Mouse (Mus musculus) C2C12 (cell line): Measurements from ENCODE around the gene Glp1r. TPM values are rescaled to one million over a fixed set of nuclear protein-coding genes. Genes with fewer than 3 reads are reported as not detected.

Source experiments
- H3K27me3 ChIP-seq: one replicate; pipeline ENCODE4 v1.6.1; 2011; ENCODE audit not compliant: control insufficient read depth, insufficient read depth, insufficient read length
- H3K36me3 ChIP-seq: one replicate; pipeline ENCODE4 v1.6.1; 2011; ENCODE audit not compliant: control insufficient read depth, insufficient read depth
- H3K4me3 ChIP-seq: one replicate; pipeline ENCODE4 v1.5.1; 2011; ENCODE audit warnings: mild to moderate bottlenecking, control low read depth; ENCODE audit not compliant: poor library complexity, insufficient read depth, severe bottlenecking
- H3K79me2 ChIP-seq: one replicate; pipeline ENCODE4 v1.6.1; 2011; ENCODE audit not compliant: control insufficient read depth, insufficient read depth
- H3K79me3 ChIP-seq: one replicate; pipeline ENCODE4 v1.6.1; 2011; ENCODE audit warnings: low read depth, control low read depth
- H3ac ChIP-seq: one replicate; pipeline ENCODE3; 2011; ENCODE audit warnings: low read depth; ENCODE audit not compliant: control insufficient read depth, insufficient read length
- CEBPB ChIP-seq: IDR thresholded peaks from one replicate; pipeline ENCODE4 v1.6.1; 2011; ENCODE audit warnings: low read depth, mild to moderate bottlenecking, control low read depth, moderate library complexity
- CTCF ChIP-seq: IDR thresholded peaks from one replicate; pipeline ENCODE4 v1.5.1; 2011; ENCODE audit not compliant: control insufficient read depth, insufficient read depth, insufficient read length
- FOSL1 ChIP-seq: IDR thresholded peaks from one replicate; pipeline ENCODE4 v1.8.0; 2011; ENCODE audit warnings: mild to moderate bottlenecking, low read length; ENCODE audit not compliant: poor library complexity, insufficient read depth, severe bottlenecking
- MAX ChIP-seq: IDR thresholded peaks from one replicate; pipeline ENCODE4 v1.6.1; 2011; ENCODE audit warnings: mild to moderate bottlenecking, control low read depth
- MYOD1 ChIP-seq: IDR thresholded peaks from one replicate; pipeline ENCODE4 v1.6.1; 2011; ENCODE audit warnings: low read depth; ENCODE audit not compliant: control insufficient read depth, insufficient read length
- MYOG ChIP-seq: IDR thresholded peaks from one replicate; pipeline ENCODE4 v1.6.1; 2011; ENCODE audit not compliant: control insufficient read depth, insufficient read length; ENCODE audit errors: extremely low read depth
- USF1 ChIP-seq: IDR thresholded peaks from one replicate; pipeline ENCODE4 v1.6.1; 2011; ENCODE audit warnings: low read depth, mild to moderate bottlenecking, control low read depth, moderate library complexity
- long read RNA-seq, 2 experiments: library from polyadenylated mRNA; unstranded; transcript quantifications; one replicate each; pipeline ENCODE4 v2.0.0; 2019 to 2020
- polyA plus RNA-seq: library from polyadenylated mRNA; unstranded; fragments of >200 nt; fragmentation: generic; extraction: Trizol; gene quantifications from one replicate; pipeline ENCODE4 v1.2.1, GENCODE M21; 2012; ENCODE audit warnings: missing spikeins

Gene Glp1r
- polyA plus RNA-seq = 0.80 TPM
- long read RNA-seq, experiment 1 = 0 reads
- long read RNA-seq, experiment 2, full-length matches to known transcripts = 2 of 2 reads
- long read RNA-seq, experiment 2, partial matches to known transcripts = 0 of 2 reads
- long read RNA-seq, experiment 2, other reads (novel, unspliced or antisense) = 0 of 2 reads

GRCm38 (mm10) chr17:30901627-30902026, at the start of gene Glp1r:
TSS of gene Glp1r (plus strand) at chr17:30901817.
- H3K79me3 ChIP-seq = no peaks in the 10 kb centered on the region
- H3ac ChIP-seq = no peak within 1 kb of the TSS
- no peaks in the 10 kb centered on the region for H3K79me2 ChIP-seq
- H3K27me3 ChIP-seq = peaks cover 12% of the 10 kb centered on the region
- peak within 1 kb of the TSS; percentile 18 for H3K4me3 ChIP-seq
- H3K36me3 ChIP-seq = no peaks in the 10 kb centered on the region
- no peak for TF ChIP-seq FOSL1
- no peak for TF ChIP-seq MYOG

DNA sequence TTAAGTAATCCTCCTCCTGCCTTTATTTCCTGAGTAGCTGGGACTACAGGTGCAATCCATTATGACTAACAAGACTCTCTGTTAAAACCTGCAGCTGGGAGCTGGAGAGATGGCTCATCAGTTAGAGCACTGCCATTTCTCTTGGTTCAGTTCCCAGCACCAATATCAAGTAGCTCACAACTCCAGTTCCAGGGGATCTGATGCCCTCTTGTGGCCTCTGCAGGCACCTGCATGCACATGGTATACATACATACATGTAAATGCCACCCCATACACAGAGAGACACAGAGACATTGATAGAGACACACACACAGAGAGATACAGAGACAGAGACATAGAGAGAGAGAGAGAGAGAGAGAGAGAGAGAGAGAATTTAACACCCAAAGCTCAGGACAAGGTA, 49.3 kb upstream of the Glp1r start:
- TF ChIP-seq USF1 = no peak
- TF ChIP-seq MYOG = no peak
- TF ChIP-seq MYOD1 = no peak
- no peak for TF ChIP-seq CEBPB
- TF ChIP-seq FOSL1 = no peak
- no peak for TF ChIP-seq MAX
- TF ChIP-seq CTCF = no peak
- Histone ChIP-seq H3K79me2 (no peaks in the 10 kb centered on the region), H3K4me3 (no peak overlapping the region)

DNA sequence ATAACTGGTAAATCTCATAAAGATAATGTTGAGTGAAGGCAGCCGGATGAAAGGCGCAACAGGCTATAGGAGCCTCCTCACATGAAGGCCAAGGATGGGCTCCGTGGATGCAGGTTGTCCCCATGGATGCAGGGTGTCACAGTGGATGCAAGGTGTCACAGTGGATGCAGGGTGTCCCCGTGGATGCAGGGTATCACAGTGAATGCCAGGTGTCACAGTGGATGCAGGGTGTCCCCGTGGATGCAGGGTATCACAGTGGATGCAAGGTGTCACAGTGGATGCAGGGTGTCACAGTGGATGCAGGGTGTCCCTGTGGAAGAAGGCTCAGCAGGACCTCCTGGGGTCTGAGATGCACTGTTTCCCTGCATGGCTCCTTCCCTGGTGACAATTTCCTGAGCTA, 44.3 kb upstream of the Glp1r start:
- TF ChIP-seq CEBPB = no peak
- no peak for TF ChIP-seq CTCF
- no peak for TF ChIP-seq USF1
- no peak for TF ChIP-seq MYOD1
- TF ChIP-seq FOSL1 = no peak
- TF ChIP-seq MYOG = no peak
- TF ChIP-seq MAX = no peak
- Histone ChIP-seq H3ac (no peak overlapping the region), H3K27me3 (no peaks in the 10 kb centered on the region), H3K79me3 (no peaks in the 10 kb centered on the region), H3K79me2 (no peaks in the 10 kb centered on the region), H3K36me3 (no peaks in the 10 kb centered on the region), H3K4me3 (no peak overlapping the region)

More for the DNA sequence above, 49.3 kb upstream of the Glp1r start:
- Histone ChIP-seq H3K27me3 (no peaks in the 10 kb centered on the region), H3K79me3 (no peaks in the 10 kb centered on the region), H3ac (no peak overlapping the region), H3K36me3 (no peaks in the 10 kb centered on the region)

DNA sequence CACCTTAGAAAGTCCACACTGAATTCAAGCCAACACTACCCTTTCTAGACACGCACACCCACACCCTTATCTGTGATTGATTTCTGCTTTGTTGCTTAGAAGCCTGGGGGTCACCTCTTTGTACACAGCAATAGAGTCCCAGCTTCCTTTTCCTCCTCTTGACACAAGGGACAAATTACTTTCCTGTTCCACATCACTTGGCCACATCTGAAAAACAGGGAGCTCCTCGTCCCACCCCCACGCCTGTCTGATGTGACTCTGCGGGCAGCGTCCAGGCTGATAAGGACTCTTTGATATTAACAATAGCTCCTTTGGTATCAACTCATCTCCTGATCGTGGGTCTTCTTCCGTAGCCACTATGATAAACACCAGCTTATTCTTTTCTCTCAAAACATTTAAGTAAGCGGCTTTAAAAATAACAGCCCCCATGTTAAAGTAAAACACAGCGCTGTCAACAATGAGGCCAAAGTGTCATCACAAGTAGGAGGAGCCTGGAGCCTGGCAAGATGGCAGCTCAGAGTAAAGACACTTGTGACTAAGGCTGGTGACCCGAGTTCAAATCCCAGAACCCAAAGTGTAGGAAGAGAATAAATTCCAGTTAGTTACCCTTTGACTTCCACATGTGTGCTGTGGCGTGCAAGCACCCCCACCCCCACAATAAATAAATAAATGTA, 42.9 kb upstream of the Glp1r start:
- H3ac ChIP-seq = no peak overlapping the region
- no peaks in the 10 kb centered on the region for H3K36me3 ChIP-seq
- H3K4me3 ChIP-seq = no peak overlapping the region
- TF ChIP-seq CEBPB = no peak
- no peak for TF ChIP-seq MAX
- TF ChIP-seq MYOG = no peak
- no peak for TF ChIP-seq FOSL1
- TF ChIP-seq MYOD1 = no peak
- no peak for TF ChIP-seq CTCF
- no peaks in the 10 kb centered on the region for H3K79me3 ChIP-seq
- H3K27me3 ChIP-seq = no peaks in the 10 kb centered on the region
- H3K79me2 ChIP-seq = no peaks in the 10 kb centered on the region

GRCm38 (mm10) chr17:30859989-30860585, 41.5 kb upstream of the Glp1r start:
- no peak overlapping the region for H3K4me3 ChIP-seq
- TF ChIP-seq CEBPB = no peak
- TF ChIP-seq MAX = no peak
- no peak for TF ChIP-seq CTCF
- no peak for TF ChIP-seq MYOD1
- no peak for TF ChIP-seq USF1
- no peak for TF ChIP-seq MYOG
- TF ChIP-seq FOSL1 = no peak
- H3K79me2 ChIP-seq = no peaks in the 10 kb centered on the region
- no peaks in the 10 kb centered on the region for H3K27me3 ChIP-seq
- no peaks in the 10 kb centered on the region for H3K79me3 ChIP-seq
- H3K36me3 ChIP-seq = no peaks in the 10 kb centered on the region
- no peak overlapping the region for H3ac ChIP-seq

GRCm38 (mm10) chr17:30860606-30861005, 41.0 kb upstream of the Glp1r start:
- no peak for TF ChIP-seq CEBPB
- TF ChIP-seq MYOG = no peak
- no peak for TF ChIP-seq MAX
- no peak for TF ChIP-seq MYOD1
- TF ChIP-seq CTCF = no peak
- no peak for TF ChIP-seq USF1
- no peak for TF ChIP-seq FOSL1
- H3K4me3 ChIP-seq = no peak overlapping the region
- H3K36me3 ChIP-seq = no peaks in the 10 kb centered on the region
- H3K79me2 ChIP-seq = no peaks in the 10 kb centered on the region
- no peak overlapping the region for H3ac ChIP-seq
- H3K79me3 ChIP-seq = no peaks in the 10 kb centered on the region
- no peaks in the 10 kb centered on the region for H3K27me3 ChIP-seq
